Mouse (Mus musculus) heart, adult 2 months (tissue): ENCODE measurements at regions not wholly inside any gene's neighbourhood (a gene's known extent, or its start where the extent isn't known, plus 50 kb on each side); places are given as distances from the start of the nearest gene placed in this dataset.

Experiments
- DNase-seq, 2 experiments: peaks; one replicate each; pipeline ENCODE4 v3.0.0; 2021
- H3K27ac ChIP-seq: fragments of 200-600 bp; 2 replicates; pipeline ENCODE4 v1.8.1; 2022
- H3K27me3 ChIP-seq: fragments of 200-500 bp; 2 replicates; pipeline ENCODE4 v1.6.1; 2012; ENCODE audit warnings: mild to moderate bottlenecking, low read length, inconsistent platforms, mixed read lengths; ENCODE audit not compliant: control insufficient read depth, insufficient read depth
- H3K36me3 ChIP-seq: fragments of 200-500 bp; 2 replicates; pipeline ENCODE4 v1.6.1; 2012; ENCODE audit warnings: low read length, inconsistent platforms; ENCODE audit not compliant: control insufficient read depth, insufficient read depth
- H3K4me1 ChIP-seq: fragments of 200-500 bp; 2 replicates; pipeline ENCODE4 v1.6.1; 2011; ENCODE audit warnings: low read length; ENCODE audit not compliant: control insufficient read depth, insufficient read depth
- H3K4me3 ChIP-seq: fragments of 200-600 bp; 2 replicates; pipeline ENCODE4 v1.8.1; 2022
- H3K79me2 ChIP-seq: fragments of 200-500 bp; replicated peaks from 2 replicates; pipeline ENCODE4 v1.6.1; 2012; ENCODE audit warnings: mild to moderate bottlenecking, inconsistent platforms, low read length, moderate library complexity, mixed read lengths; ENCODE audit not compliant: control insufficient read depth, insufficient read depth
- H3K9ac ChIP-seq: fragments of 200-500 bp; 2 replicates; pipeline ENCODE4 v1.6.1; 2012; ENCODE audit warnings: low read depth, mild to moderate bottlenecking, control low read depth, inconsistent platforms, low read length, mixed read lengths
- CTCF ChIP-seq: fragments of 200-600 bp; IDR thresholded peaks from 2 replicates; pipeline ENCODE4 v1.8.1; 2022; ENCODE audit warnings: antibody characterized with exemption, mild to moderate bottlenecking, moderate library complexity
- EP300 ChIP-seq: fragments of 200-500 bp; IDR thresholded peaks from 2 replicates; pipeline ENCODE4 v1.6.1; 2011; ENCODE audit warnings: low read depth, low read length, control low read depth; ENCODE audit not compliant: insufficient read depth
- POLR2A ChIP-seq: fragments of 200-500 bp; IDR thresholded peaks from 2 replicates; pipeline ENCODE4 v1.6.1; 2011; ENCODE audit warnings: mild to moderate bottlenecking, low read depth, low read length, control low read depth; ENCODE audit not compliant: insufficient read depth
- WGBS: fragments of 180-500 bp; shearing (Covaris S2); methylation state at CpG from one replicate; pipeline ENCODE4 v1.1.7; 2018; 5-methylcytosine and 5-hydroxymethylcytosine counted together
- intact Hi-C: fragments of 180-260 bp; cut with DNase I; formaldehyde crosslinking; loops from one replicate; pipeline ENCODE4 v1.15.1; 2025

GRCm38 (mm10) chr7:72737792-72738191, 431.4 kb upstream of the Mctp2 start:
- no peaks in the 10 kb centered on the region for H3K4me1 ChIP-seq
- H3K4me3 ChIP-seq, result no peak overlapping the region
- H3K27me3 ChIP-seq, result no peaks in the 10 kb centered on the region
- TF ChIP-seq POLR2A, result no peak
- no peak for TF ChIP-seq EP300
- TF ChIP-seq CTCF, result no peak
- no peak overlapping the region for H3K27ac ChIP-seq
- no peaks in the 10 kb centered on the region for H3K36me3 ChIP-seq
- WGBS, result 84% methylated on average over 8 of the region's 8 CpGs
- H3K9ac ChIP-seq, result no peak overlapping the region
- intact Hi-C loops, result no loop called here
- no peak for DNase-seq
- no peaks in the 10 kb centered on the region for H3K79me2 ChIP-seq

GRCm38 (mm10) chr7:72738324-72738944, 432.0 kb upstream of the Mctp2 start:
- TF ChIP-seq CTCF (no peak), POLR2A (no peak), EP300 (no peak)
- Histone ChIP-seq H3K36me3 (no peaks in the 10 kb centered on the region), H3K79me2 (no peaks in the 10 kb centered on the region), H3K27ac (no peak overlapping the region), H3K4me3 (no peak overlapping the region), H3K9ac (no peak overlapping the region), H3K4me1 (no peaks in the 10 kb centered on the region), H3K27me3 (no peaks in the 10 kb centered on the region)
- WGBS, result 81% methylated on average over 13 of the region's 13 CpGs
- no peak for DNase-seq
- intact Hi-C loops, result no loop called here

DNA sequence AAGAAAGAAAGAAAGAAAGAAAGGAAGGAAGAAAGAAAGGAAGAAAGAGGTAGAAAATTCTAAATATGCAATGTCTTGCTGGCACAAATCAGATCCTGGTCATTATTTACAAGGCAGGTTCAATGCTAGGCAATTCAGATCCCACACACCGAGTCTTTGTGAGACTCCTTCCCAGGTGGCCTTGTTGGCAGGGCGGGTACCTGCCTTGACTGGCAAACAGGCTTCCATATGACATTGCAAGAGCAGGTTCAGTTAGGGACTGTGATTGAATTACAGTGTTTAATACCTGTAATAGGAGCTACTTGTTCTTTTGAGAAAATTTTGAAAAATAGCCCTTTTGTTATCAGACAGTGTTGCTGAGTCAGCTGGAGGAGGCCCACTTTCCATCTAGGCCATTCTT, 436.0 kb upstream of the Mctp2 start:
- Histone ChIP-seq H3K4me3 (no peak overlapping the region), H3K27ac (no peak overlapping the region), H3K79me2 (no peaks in the 10 kb centered on the region), H3K27me3 (no peaks in the 10 kb centered on the region), H3K4me1 (no peaks in the 10 kb centered on the region), H3K36me3 (no peaks in the 10 kb centered on the region), H3K9ac (no peak overlapping the region)
- intact Hi-C loops, result no loop called here
- WGBS, result 70% methylated on average over 2 of the region's 2 CpGs
- TF ChIP-seq CTCF (no peak), POLR2A (no peak), EP300 (no peak)
- no peak for DNase-seq

GRCm38 (mm10) chr7:72751501-72751917, 445.1 kb upstream of the Mctp2 start:
- H3K9ac ChIP-seq, result no peak overlapping the region
- no peaks in the 10 kb centered on the region for H3K27me3 ChIP-seq
- H3K36me3 ChIP-seq, result no peaks in the 10 kb centered on the region
- no peak for TF ChIP-seq CTCF
- no peak for TF ChIP-seq EP300
- no peak for TF ChIP-seq POLR2A
- H3K79me2 ChIP-seq, result no peaks in the 10 kb centered on the region
- intact Hi-C loops, result no loop called here
- no peak overlapping the region for H3K27ac ChIP-seq
- peak in 1 of 2 experiments; percentile 2 for DNase-seq
- H3K4me3 ChIP-seq, result no peak overlapping the region
- 67% methylated on average over 10 of the region's 10 CpGs for WGBS
- no peaks in the 10 kb centered on the region for H3K4me1 ChIP-seq

- Histone ChIP-seq H3K36me3 (no peaks in the 10 kb centered on the region), H3K27ac (no peak overlapping the region), H3K4me1 (no peaks in the 10 kb centered on the region), H3K9ac (no peak overlapping the region), H3K79me2 (no peaks in the 10 kb centered on the region), H3K4me3 (no peak overlapping the region), H3K27me3 (no peaks in the 10 kb centered on the region)
- DNase-seq, result no peak
- intact Hi-C loops, result no loop called here
- WGBS, result 61% methylated on average over 3 of the region's 3 CpGs
- TF ChIP-seq POLR2A (no peak), EP300 (no peak), CTCF (no peak)
Measured at GRCm38 (mm10) chr7:72753053-72753559, 446.7 kb upstream of the Mctp2 start.

- H3K27ac ChIP-seq, result no peak overlapping the region
- no peak for DNase-seq
- H3K4me1 ChIP-seq, result no peaks in the 10 kb centered on the region
- no peak for TF ChIP-seq POLR2A
- no peak for TF ChIP-seq CTCF
- TF ChIP-seq EP300, result no peak
- H3K27me3 ChIP-seq, result no peaks in the 10 kb centered on the region
- intact Hi-C loops, result no loop called here
- no peak overlapping the region for H3K4me3 ChIP-seq
- no peaks in the 10 kb centered on the region for H3K36me3 ChIP-seq
- WGBS, result 22% methylated on average over 1 of the region's 1 CpGs
- H3K79me2 ChIP-seq, result no peaks in the 10 kb centered on the region
- H3K9ac ChIP-seq, result no peak overlapping the region
Measured at GRCm38 (mm10) chr7:72762711-72763110, 456.3 kb upstream of the Mctp2 start.
